Mouse (Mus musculus) MEL (cell line): ENCODE results near the gene Ssh2.

Experiments
- CTCF ChIP-seq, 3 experiments: IDR thresholded peaks in 2 of 3; conservative IDR thresholded peaks in 1 of 3; 2 replicates each; pipeline ENCODE4 v1.5.1; 2011 to 2012; ENCODE audit warnings: low read length in 3 of 3, low read depth in 2 of 3, mild to moderate bottlenecking in 2 of 3, improper control_type of control experiment in 1 of 3, inconsistent platforms in 1 of 3, mixed read lengths in 1 of 3, moderate library complexity in 1 of 3; ENCODE audit not compliant: control insufficient read depth in 1 of 3, insufficient read depth in 1 of 3, poor library complexity in 1 of 3, severe bottlenecking in 1 of 3
- TCF12 ChIP-seq: IDR thresholded peaks from 2 replicates; pipeline ENCODE4 v1.6.1; 2014; ENCODE audit warnings: low read depth, mild to moderate bottlenecking, inconsistent platforms, low read length, improper control_type of control experiment, moderate library complexity
- ZC3H11A ChIP-seq: IDR thresholded peaks from 2 replicates; pipeline ENCODE4 v1.6.1; 2012; ENCODE audit warnings: low read depth, mild to moderate bottlenecking, inconsistent platforms, low read length, improper control_type of control experiment

DNA sequence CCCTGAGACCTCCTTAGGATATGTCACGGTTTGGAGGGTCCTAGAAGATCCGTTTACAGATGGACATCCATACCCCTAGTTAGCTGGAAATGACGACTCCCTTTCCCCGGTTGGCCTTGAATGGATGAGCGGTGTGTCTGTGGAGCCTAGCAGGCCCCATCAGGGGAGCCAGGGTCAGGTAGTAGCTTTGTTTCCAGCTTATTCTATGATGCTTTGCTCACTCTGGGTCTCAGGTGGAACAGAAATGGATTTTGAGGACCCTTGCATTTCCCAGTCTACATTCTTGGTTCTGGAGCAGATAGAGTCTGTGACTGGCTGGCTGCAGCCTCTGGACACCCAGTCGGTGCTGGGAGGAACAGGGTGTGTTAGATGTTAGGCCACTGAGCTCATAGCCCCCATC is 278.7 kb downstream of the Ssh2 start:
- TF ChIP-seq TCF12 (no peak), CTCF (IDR thresholded peaks at IDR 0.05 in 2 of 3, conservative IDR thresholded peaks at IDR 0.05 in 1 of 3; ENCODE audit: control insufficient read depth in 1 of 3, insufficient read depth in 1 of 3, low read depth in 2 of 3, low read length in 3 of 3, poor library complexity in 1 of 3, severe bottlenecking in 1 of 3) (no peak), ZC3H11A (no peak)
